Comparison of ENCODE assay signal across 10 mouse cellular contexts in genomic region chr15:3707089-3708078, GRCm38 (mm10).
DNase-seq lines count a peak whose midpoint lies in the region; ATAC-seq and TF ChIP-seq lines count a peak whose summit lies in the region.
"Had no signal": no experiment of that assay in that cellular context is flagged by ENCODE, and none has a peak within 500 bp of the region (broad histone marks: within the 10 kb centered on the region; RNA-seq: fewer than 3 reads in every experiment).

No protein-coding gene starts in this region.

- peak; percentile 69 for ATAC-seq in forebrain, postnatal 0 days
- ATAC-seq in forebrain, embryonic 11.5 days (replicated peaks; ENCODE audit: low FRiP score) = no peak
- ATAC-seq in embryonic facial prominence, embryonic 15.5 days (ENCODE audit: insufficient number of reproducible peaks, low FRiP score, low TSS enrichment, low read depth) = peak; percentile 24; the same call in 1 of the 2 replicates
- peak; percentile 75; the same call in 1 of the 2 replicates for ATAC-seq in lung, embryonic 15.5 days (ENCODE audit: borderline replicate concordance, extremely low read depth, low FRiP score, low TSS enrichment)
- ATAC-seq in midbrain, embryonic 14.5 days (ENCODE audit: low FRiP score, low TSS enrichment) = no peak

- no peak overlapping the region for H3K27ac ChIP-seq in forebrain, postnatal 0 days (ENCODE audit: low read depth, low read length)
- no peak overlapping the region for H3K27ac ChIP-seq in forebrain, embryonic 11.5 days (ENCODE audit: low read depth, low read length)
- no peak overlapping the region for H3K27ac ChIP-seq in CH12.LX (ENCODE audit: insufficient read depth, low read depth)
- H3K27ac ChIP-seq in embryonic facial prominence, embryonic 15.5 days (replicated peaks) = no peak overlapping the region
- no peak overlapping the region for H3K27ac ChIP-seq in lung, embryonic 15.5 days
- no peak overlapping the region for H3K27ac ChIP-seq in midbrain, embryonic 14.5 days (replicated peaks; ENCODE audit: low read depth, low read length)
- H3K27ac ChIP-seq: macrophage had no signal

- TF ChIP-seq RAD21 in CH12.LX (IDR thresholded peaks at IDR 0.05; ENCODE audit: low read depth, low read length) = no peak

- dilution Hi-C loops in CH12.LX (cut with MboI; ENCODE audit: extremely low pct_ligation_motif_present, extremely low pct_unique_long_range_greater_than_20kb, low sequenced_read_pairs) = no loop called here

- no peaks in the 10 kb centered on the region for H3K79me2 ChIP-seq in CH12.LX (replicated peaks; ENCODE audit: control insufficient read depth, extremely low read depth, insufficient read depth, poor library complexity, severe bottlenecking)

- no peak for TF ChIP-seq POLR2A in CH12.LX (IDR thresholded peaks at IDR 0.05; ENCODE audit: low read depth, low read length)

- in situ Hi-C loops in CH12.LX (cut with MboI; ENCODE audit: low pct_ligation_motif_present, low pct_unique_long_range_greater_than_20kb, low sequenced_read_pairs) = no loop called here

- no peak overlapping the region for H3K9ac ChIP-seq in forebrain, postnatal 0 days
- H3K9ac ChIP-seq in forebrain, embryonic 11.5 days (ENCODE audit: low read length) = no peak overlapping the region
- H3K9ac ChIP-seq in CH12.LX (ENCODE audit: insufficient read depth, low read depth) = no peak overlapping the region
- H3K9ac ChIP-seq in embryonic facial prominence, embryonic 15.5 days = no peak overlapping the region
- no peak overlapping the region for H3K9ac ChIP-seq in lung, embryonic 15.5 days
- no peak overlapping the region for H3K9ac ChIP-seq in midbrain, embryonic 14.5 days (replicated peaks; ENCODE audit: low read length)

- WGBS in forebrain, postnatal 0 days = 78% methylated on average over 11 of the region's 11 CpGs
- 83% methylated on average over 11 of the region's 11 CpGs for WGBS in forebrain, embryonic 11.5 days
- 44% methylated on average over 11 of the region's 11 CpGs for WGBS in embryonic facial prominence, embryonic 15.5 days
- 51% methylated on average over 11 of the region's 11 CpGs for WGBS in lung, embryonic 15.5 days
- WGBS in midbrain, embryonic 14.5 days = 82% methylated on average over 11 of the region's 11 CpGs

- TF ChIP-seq CTCF in forebrain, postnatal 0 days (IDR thresholded peaks at IDR 0.05; ENCODE audit: low read depth) = no peak
- TF ChIP-seq CTCF in CH12.LX (conservative IDR thresholded peaks at IDR 0.05 in 1 of 2, IDR thresholded peaks at IDR 0.05 in 1 of 2; ENCODE audit: low read depth in 2 of 2, low read length in 2 of 2) = no peak

- H3K4me2 ChIP-seq in forebrain, postnatal 0 days (ENCODE audit: low read depth) = no peak overlapping the region
- H3K4me2 ChIP-seq in forebrain, embryonic 11.5 days (ENCODE audit: low read depth, low read length, severe bottlenecking) = no peak overlapping the region
- H3K4me2 ChIP-seq in CH12.LX (ENCODE audit: insufficient read depth, low read depth, poor library complexity, severe bottlenecking) = peak overlapping the region; percentile 21; the same call in 1 of the 2 replicates
- no peak overlapping the region for H3K4me2 ChIP-seq in embryonic facial prominence, embryonic 15.5 days (replicated peaks)
- H3K4me2 ChIP-seq in lung, embryonic 15.5 days = no peak overlapping the region
- H3K4me2 ChIP-seq in midbrain, embryonic 14.5 days (ENCODE audit: low read length) = no peak overlapping the region

- no peaks in the 10 kb centered on the region for H3K9me3 ChIP-seq in forebrain, postnatal 0 days (ENCODE audit: low read length)
- no peaks in the 10 kb centered on the region for H3K9me3 ChIP-seq in forebrain, embryonic 11.5 days (ENCODE audit: control insufficient read depth, low read length)
- H3K9me3 ChIP-seq in CH12.LX (replicated peaks; ENCODE audit: low read length) = no peaks in the 10 kb centered on the region
- no peaks in the 10 kb centered on the region for H3K9me3 ChIP-seq in embryonic facial prominence, embryonic 15.5 days (replicated peaks)
- H3K9me3 ChIP-seq in lung, embryonic 15.5 days = no peaks in the 10 kb centered on the region
- no peaks in the 10 kb centered on the region for H3K9me3 ChIP-seq in midbrain, embryonic 14.5 days (ENCODE audit: control insufficient read depth, low read length)

- no peaks in the 10 kb centered on the region for H3K27me3 ChIP-seq in forebrain, postnatal 0 days (ENCODE audit: insufficient read depth, low read length)
- no peaks in the 10 kb centered on the region for H3K27me3 ChIP-seq in forebrain, embryonic 11.5 days (ENCODE audit: control insufficient read depth, insufficient read depth, low read length)
- H3K27me3 ChIP-seq in CH12.LX (replicated peaks) = no peaks in the 10 kb centered on the region
- H3K27me3 ChIP-seq in embryonic facial prominence, embryonic 15.5 days = no peaks in the 10 kb centered on the region
- no peaks in the 10 kb centered on the region for H3K27me3 ChIP-seq in lung, embryonic 15.5 days
- no peaks in the 10 kb centered on the region for H3K27me3 ChIP-seq in midbrain, embryonic 14.5 days (ENCODE audit: control insufficient read depth, insufficient read depth, low read length)

- peak; percentile 13 for DNase-seq in forebrain, postnatal 0 days
- no peak for DNase-seq in forebrain, embryonic 11.5 days (ENCODE audit: low spot score)
- DNase-seq in CH12.LX (ENCODE audit: extremely low read depth) = no peak
- no peak for DNase-seq in midbrain, embryonic 14.5 days
- no peak for DNase-seq in frontal cortex, adult 2 months (ENCODE audit: extremely low spot score in 1 of 2, low spot score in 1 of 2)
- DNase-seq in kidney, adult 8-10 months = no peak
- DNase-seq: right cerebral cortex, adult 18-20 months had no signal

- no peaks in the 10 kb centered on the region for H3K36me3 ChIP-seq in forebrain, postnatal 0 days (ENCODE audit: insufficient read depth)
- H3K36me3 ChIP-seq in forebrain, embryonic 11.5 days (ENCODE audit: control insufficient read depth, insufficient read depth, low read length) = no peaks in the 10 kb centered on the region
- H3K36me3 ChIP-seq in CH12.LX (replicated peaks in 1 of 2; ENCODE audit: control insufficient read depth in 1 of 2, insufficient read depth in 1 of 2, low read length in 1 of 2) = no peaks in the 10 kb centered on the region
- H3K36me3 ChIP-seq in embryonic facial prominence, embryonic 15.5 days = no peaks in the 10 kb centered on the region
- H3K36me3 ChIP-seq in lung, embryonic 15.5 days = no peaks in the 10 kb centered on the region
- H3K36me3 ChIP-seq in midbrain, embryonic 14.5 days (ENCODE audit: control insufficient read depth, insufficient read depth, low read length) = no peaks in the 10 kb centered on the region

- no peak overlapping the region for H3K4me3 ChIP-seq in forebrain, postnatal 0 days (ENCODE audit: low read depth, low read length)
- no peak overlapping the region for H3K4me3 ChIP-seq in forebrain, embryonic 11.5 days (ENCODE audit: low read depth, low read length)
- H3K4me3 ChIP-seq in CH12.LX (replicated peaks in 1 of 3; ENCODE audit: low read depth in 2 of 3, low read length in 2 of 3, poor library complexity in 1 of 3) = no peak overlapping the region
- H3K4me3 ChIP-seq in embryonic facial prominence, embryonic 15.5 days (replicated peaks) = no peak overlapping the region
- no peak overlapping the region for H3K4me3 ChIP-seq in lung, embryonic 15.5 days
- H3K4me3 ChIP-seq in midbrain, embryonic 14.5 days (replicated peaks; ENCODE audit: low read depth, low read length) = no peak overlapping the region

- TF ChIP-seq EP300 in CH12.LX (IDR thresholded peaks at IDR 0.05; ENCODE audit: low read length) = no peak

- no peaks in the 10 kb centered on the region for H3K4me1 ChIP-seq in forebrain, postnatal 0 days (ENCODE audit: insufficient read depth)
- no peaks in the 10 kb centered on the region for H3K4me1 ChIP-seq in forebrain, embryonic 11.5 days (replicated peaks; ENCODE audit: control insufficient read depth, insufficient read depth, low read length)
- H3K4me1 ChIP-seq in CH12.LX (ENCODE audit: control insufficient read depth in 1 of 2, insufficient read depth in 2 of 2) = no peaks in the 10 kb centered on the region
- no peaks in the 10 kb centered on the region for H3K4me1 ChIP-seq in embryonic facial prominence, embryonic 15.5 days
- H3K4me1 ChIP-seq in lung, embryonic 15.5 days = peaks cover 4% of the 10 kb centered on the region; the same call in 1 of the 2 replicates
- H3K4me1 ChIP-seq in midbrain, embryonic 14.5 days (ENCODE audit: control insufficient read depth, insufficient read depth, low read length) = no peaks in the 10 kb centered on the region

TF ChIP-seq in CH12.LX, 34 proteins besides CTCF, POLR2A, EP300 and RAD21:
- TF ChIP-seq ZNF384 (IDR thresholded peaks at IDR 0.05; ENCODE audit: low read depth, low read length) (peak; percentile 27; the same call in 1 of the 2 replicates), NRF1 (IDR thresholded peaks at IDR 0.05; ENCODE audit: low read depth, low read length) (no peak), MAZ (IDR thresholded peaks at IDR 0.05; ENCODE audit: low read depth, low read length) (no peak)

Comparison
In these comparisons a context has a peak if more than half of its experiments do, and no peak if none do; other contexts are left out.
1. ATAC-seq: peak in forebrain, postnatal 0 days (single experiment), embryonic facial prominence, embryonic 15.5 days (single experiment) and lung, embryonic 15.5 days (single experiment); none in forebrain, embryonic 11.5 days (single experiment) and midbrain, embryonic 14.5 days (single experiment).